Mouse (Mus musculus) lung, postnatal 25 days (tissue): ENCODE measurements around the gene Cdkl4.

Experiments
- DNase-seq: peaks from one replicate; pipeline ENCODE4 v3.0.0; 2022; ENCODE audit warnings: low spot score

The Cdkl4 gene

DNA sequence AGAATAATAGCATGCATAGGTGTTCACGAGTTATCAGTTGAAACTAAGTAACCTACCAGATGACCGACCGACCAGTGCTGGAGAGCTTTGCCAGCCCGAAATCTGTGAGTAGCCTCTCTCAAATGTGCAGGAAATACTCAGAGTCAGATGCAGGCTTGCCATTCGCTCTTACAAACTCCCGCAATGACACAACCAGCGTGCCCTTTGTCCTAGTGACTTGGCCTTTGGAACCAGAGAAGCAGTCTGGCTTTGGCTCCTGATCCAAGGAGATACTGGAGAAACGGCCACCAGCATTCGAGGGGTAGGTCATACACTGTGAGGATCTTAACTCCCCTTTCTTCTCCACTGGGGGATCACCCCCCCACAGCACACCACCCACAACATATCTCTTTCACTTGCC is 61.7 kb downstream of the Cdkl4 start:
- no peak for DNase-seq

- no peak for DNase-seq
Measured at GRCm38 (mm10) chr17:80515513-80515912, 62.1 kb downstream of the Cdkl4 start.

DNA sequence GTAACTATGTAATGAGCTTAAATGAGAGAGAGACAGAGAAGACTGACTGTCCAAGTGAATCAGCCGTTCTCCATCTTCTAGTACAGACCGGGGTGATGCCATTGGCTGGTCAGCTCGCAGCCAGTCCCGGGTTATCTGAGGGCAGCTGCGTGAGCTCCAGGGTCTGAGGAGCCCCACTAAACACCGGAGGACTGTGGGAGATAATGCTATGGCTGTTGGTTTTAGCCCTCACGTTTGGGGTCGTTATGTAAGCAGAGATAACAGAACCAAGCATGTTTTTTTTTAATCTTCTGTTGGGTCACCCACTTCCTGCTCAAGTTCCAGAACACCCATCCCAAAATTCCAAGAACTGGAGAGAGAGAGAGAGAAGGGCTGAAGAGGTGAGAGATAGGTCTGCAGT is 63.8 kb downstream of the Cdkl4 start:
- DNase-seq, result no peak

GRCm38 (mm10) chr17:80510459-80510855 is 67.2 kb downstream of the Cdkl4 start:
- no peak for DNase-seq

- no peak for DNase-seq
Measured at GRCm38 (mm10) chr17:80509494-80510458, 67.8 kb downstream of the Cdkl4 start.

- no peak for DNase-seq
Measured at GRCm38 (mm10) chr17:80505766-80506165, 71.8 kb downstream of the Cdkl4 start.

GRCm38 (mm10) chr17:80505342-80505741 is 72.3 kb downstream of the Cdkl4 start:
- DNase-seq, result no peak

DNA sequence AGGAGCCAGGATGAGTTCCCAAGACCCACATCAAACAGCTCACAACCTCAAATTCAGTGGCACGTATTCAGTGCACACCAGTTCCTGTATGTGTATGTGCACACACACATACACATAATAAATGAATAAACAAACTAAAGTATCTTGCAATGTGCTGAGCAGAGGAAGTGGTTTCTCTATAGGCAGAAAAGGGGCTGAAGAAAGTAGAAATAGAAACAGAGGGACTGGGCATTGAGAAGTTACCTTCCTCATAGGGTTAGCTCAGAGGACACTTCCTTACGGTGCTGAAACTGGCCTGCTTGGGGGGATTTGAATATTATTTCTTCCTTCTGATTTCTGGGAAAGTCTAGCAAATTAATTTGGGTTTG is 75.8 kb downstream of the Cdkl4 start:
- DNase-seq, result no peak

DNA sequence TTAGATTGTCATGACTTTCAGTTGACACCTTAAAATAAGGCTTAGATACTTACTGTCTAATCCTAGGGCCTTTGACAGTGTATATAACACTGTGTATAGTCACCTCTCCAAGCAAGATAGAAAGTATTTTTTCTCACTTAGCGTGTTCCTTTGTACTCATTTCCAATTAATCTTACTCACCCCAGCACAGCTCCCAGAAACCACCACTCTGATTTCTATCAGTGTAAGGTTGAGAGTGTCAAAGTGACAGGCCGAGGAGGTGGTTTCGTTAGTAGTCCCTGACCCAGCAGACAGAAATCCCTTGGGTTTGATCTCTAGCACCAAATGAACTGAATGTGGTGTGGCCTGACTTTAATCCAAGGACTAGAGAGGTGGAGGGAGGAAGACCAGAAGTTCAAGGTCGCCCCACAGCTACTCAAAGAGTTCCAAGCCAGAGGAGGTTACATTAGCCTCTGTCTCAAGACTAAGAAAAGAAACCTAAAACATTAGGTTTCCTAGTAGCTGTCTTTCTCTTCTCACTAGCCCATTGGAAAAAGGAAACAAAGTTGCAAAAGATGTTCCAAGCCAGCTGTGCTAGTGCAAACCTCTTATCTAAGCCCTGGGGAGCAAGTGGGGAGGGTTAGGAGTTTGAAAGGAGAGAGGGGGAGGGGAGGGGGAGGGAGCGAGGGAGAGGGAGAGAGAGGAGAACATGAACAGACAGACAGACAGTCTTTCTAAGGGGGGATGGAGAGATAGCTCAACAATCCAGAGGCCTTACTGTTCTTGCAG is 76.4 kb downstream of the Cdkl4 start:
- no peak for DNase-seq

- DNase-seq, result no peak
Measured at GRCm38 (mm10) chr17:80500025-80500424, 77.6 kb downstream of the Cdkl4 start.

DNA sequence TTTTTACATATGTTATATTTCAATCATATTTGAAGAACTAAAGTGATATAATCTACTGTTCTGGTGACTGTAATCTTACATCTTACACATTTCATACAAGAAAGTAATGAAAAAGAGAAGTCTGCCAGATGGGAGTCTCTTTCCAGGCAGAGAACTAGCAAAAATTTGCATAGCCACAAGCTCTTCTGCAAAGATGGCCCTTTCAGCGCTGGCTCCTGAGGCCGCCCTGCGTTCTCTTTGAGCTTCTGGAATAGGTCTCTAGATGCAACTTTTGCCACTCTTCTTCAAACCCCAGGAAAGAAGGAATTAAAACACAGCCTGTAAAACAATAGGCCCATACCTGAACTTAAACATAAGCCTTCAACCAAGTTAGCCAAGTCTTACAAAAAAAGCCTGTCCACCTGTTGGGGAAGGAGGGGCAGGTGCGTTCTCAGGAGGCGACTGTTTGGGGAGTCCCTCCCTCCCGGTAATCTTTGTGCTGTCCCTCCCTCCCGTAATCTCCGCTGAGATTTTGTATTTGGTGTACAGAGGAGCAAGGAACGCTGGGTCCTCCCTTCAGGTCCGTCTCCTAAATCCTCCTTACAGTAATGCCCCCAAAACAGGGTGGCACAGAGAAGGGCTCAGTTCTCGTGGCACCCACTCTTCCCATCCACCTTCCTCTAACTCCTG is 78.9 kb downstream of the Cdkl4 start:
- DNase-seq, result no peak

DNA sequence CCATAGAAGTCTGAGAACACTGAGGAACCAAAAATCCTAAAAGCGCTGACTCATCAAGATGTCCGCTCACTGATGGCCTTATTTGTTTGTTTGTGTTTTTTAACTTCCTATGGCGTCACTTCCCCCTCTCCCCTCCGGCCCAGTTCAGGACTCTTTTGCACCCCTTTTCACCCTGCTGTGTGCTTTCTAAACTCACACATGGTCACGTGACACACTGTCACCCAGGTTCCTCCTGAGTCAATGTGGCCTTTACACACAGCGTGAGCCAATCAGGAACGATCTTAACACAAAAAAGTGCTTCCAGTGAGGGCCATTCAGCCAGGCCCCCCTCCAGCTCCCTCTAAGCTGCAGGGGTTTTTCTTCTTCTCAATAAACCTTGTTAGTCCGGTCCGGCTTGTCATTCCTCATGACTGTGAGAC is 80.4 kb downstream of the Cdkl4 start:
- DNase-seq, result no peak

DNA sequence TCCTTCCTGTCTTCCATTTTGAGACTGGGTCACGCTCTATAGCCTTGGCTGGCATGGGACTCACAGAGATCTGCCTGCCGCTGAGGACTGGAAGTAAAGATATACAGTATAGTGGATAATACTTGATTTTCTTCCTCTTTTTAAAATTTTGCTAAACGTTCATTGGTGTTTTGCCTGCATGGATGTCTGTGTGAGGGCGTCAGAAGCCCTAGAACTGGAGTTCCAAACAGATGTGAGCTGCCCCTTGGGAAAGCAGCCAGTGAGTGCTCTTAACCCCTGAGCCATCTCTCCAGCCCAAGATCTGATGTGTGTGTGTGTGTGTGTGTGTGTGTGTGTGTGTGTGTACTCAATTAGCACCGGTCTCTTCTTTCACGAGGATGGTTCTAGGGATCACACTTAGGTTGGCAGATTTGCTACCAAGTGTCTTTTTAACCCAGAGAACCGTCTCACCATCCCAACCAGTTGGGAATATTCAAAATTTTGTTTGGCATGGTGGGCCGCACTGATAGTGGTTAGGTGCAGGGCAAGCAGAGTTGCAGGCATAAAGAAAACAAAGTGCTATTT is 80.9 kb downstream of the Cdkl4 start:
- DNase-seq, result no peak

GRCm38 (mm10) chr17:80496185-80496584 is 81.4 kb downstream of the Cdkl4 start:
- DNase-seq, result no peak

GRCm38 (mm10) chr17:80493891-80494290 is 83.7 kb downstream of the Cdkl4 start:
- DNase-seq, result no peak

GRCm38 (mm10) chr17:80492811-80493210 is 84.8 kb downstream of the Cdkl4 start:
- no peak for DNase-seq

GRCm38 (mm10) chr17:80492274-80492673 is 85.3 kb downstream of the Cdkl4 start:
- DNase-seq, result no peak

GRCm38 (mm10) chr17:80490166-80490565 is 87.4 kb downstream of the Cdkl4 start:
- no peak for DNase-seq

DNA sequence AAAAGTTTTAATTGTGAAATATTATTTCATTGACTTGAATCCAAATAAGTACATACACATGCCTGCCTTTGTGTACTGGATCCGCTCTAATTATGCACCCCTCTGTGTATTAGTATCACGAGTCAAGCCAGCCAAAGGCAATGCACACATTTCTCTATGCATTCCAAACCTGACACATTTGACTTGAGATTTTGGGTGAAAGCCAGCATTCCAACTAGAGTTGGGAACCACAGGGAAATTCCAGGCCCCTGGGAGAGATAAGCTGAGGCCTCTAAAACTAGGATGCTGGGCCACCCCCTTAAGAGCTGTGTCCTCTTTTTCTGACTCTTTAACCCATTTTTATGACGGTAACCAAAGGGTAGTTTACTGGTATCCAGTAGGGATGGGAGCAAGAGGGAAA is 88.7 kb downstream of the Cdkl4 start:
- DNase-seq, result no peak

- no peak for DNase-seq
Measured at GRCm38 (mm10) chr17:80485160-80485559, 92.5 kb downstream of the Cdkl4 start.

DNA sequence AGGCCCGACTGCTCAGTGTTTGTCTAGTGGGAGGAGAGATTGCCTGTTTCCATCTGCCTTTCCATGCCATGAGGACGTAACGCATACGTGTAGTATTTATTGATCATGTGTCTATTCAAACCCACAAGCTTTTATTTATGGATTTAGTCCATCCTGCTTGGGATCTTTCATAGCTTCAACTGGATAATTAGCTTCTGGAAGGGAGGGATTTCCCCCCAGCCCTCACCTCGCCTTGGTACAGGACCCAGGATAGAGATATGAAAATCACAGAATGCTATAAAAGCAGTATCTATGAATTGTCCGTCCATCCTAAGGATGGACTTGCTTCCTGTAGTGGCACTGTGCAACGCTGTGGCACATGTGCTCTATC is 96.8 kb downstream of the Cdkl4 start:
- DNase-seq, result no peak
